Mouse (Mus musculus) liver, embryonic 15.5 days (tissue): ENCODE measurements around the gene Sema3g. TPM values are rescaled to one million over a fixed set of nuclear protein-coding genes. Genes with fewer than 3 reads are reported as not detected.

Experiments
- polyA plus RNA-seq: library from polyadenylated mRNA; unstranded; fragments of >200 nt; fragmentation: Nextera tagmentation; extraction: Ambion mirVana; gene quantifications from 2 replicates; pipeline ENCODE4 v1.2.1, GENCODE M21; 2015

Sema3g gene
- polyA plus RNA-seq, 1 experiment from 2014 or later, result 0.03 TPM

Other genes with a start within 250 kb of the Sema3g start
- 15.1 and 17.1 TPM in 2 replicates for gene Glt8d1, start 216.5 kb upstream of the Sema3g start, polyA plus RNA-seq
- gene Spcs1, start 216.2 kb upstream of the Sema3g start, polyA plus RNA-seq, result 230 and 264 TPM in 2 replicates
- 53.3 and 55.6 TPM in 2 replicates for gene Pbrm1, start 198.7 kb upstream of the Sema3g start, polyA plus RNA-seq
- gene Gnl3, start 198.7 kb upstream of the Sema3g start, polyA plus RNA-seq, result 63.6 and 63.9 TPM in 2 replicates
- 49.9 and 60.7 TPM in 2 replicates for gene Smim4, start 88.9 kb upstream of the Sema3g start, polyA plus RNA-seq
- gene Nt5dc2, start 86.8 kb upstream of the Sema3g start, polyA plus RNA-seq, result 167 and 213 TPM in 2 replicates
- 22.0 and 27.4 TPM in 2 replicates for gene Stab1, start 49.2 kb upstream of the Sema3g start, polyA plus RNA-seq
- 66.4 and 66.7 TPM in 2 replicates for gene Tnnc1, start 9.5 kb upstream of the Sema3g start, polyA plus RNA-seq
- gene Nisch, start 914 bp upstream of the Sema3g start, polyA plus RNA-seq, result 92.3 and 115 TPM in 2 replicates
- gene Phf7, start 33.5 kb downstream of the Sema3g start, polyA plus RNA-seq, result 5.6 and 6.3 TPM in 2 replicates
- gene Bap1, start 33.6 kb downstream of the Sema3g start, polyA plus RNA-seq, result 35.8 and 37.6 TPM in 2 replicates
- 0.09 and 0.14 TPM in 2 replicates for gene Dnah1, start 106.0 kb downstream of the Sema3g start, polyA plus RNA-seq
- 16.4 and 16.8 TPM in 2 replicates for gene Capn7, start 118.8 kb downstream of the Sema3g start, polyA plus RNA-seq
- 16.9 and 21.5 TPM in 2 replicates for gene Sh3bp5, start 218.2 kb downstream of the Sema3g start, polyA plus RNA-seq